Mouse (Mus musculus) midbrain, embryonic 10.5 days (tissue): ENCODE measurements around the gene Cryzl2. TPM values are rescaled to one million over a fixed set of nuclear protein-coding genes. Genes with fewer than 3 reads are reported as not detected.

ENCODE experiments used
- DNase-seq: peaks from one replicate; pipeline ENCODE4 v3.0.0-alpha.2; 2017; ENCODE audit warnings: low spot score
- H3K27ac ChIP-seq: fragments of 300-500 bp; sonication (generic); replicated peaks from 2 replicates; pipeline ENCODE4 v1.5.1; 2016; ENCODE audit warnings: mild to moderate bottlenecking
- H3K27me3 ChIP-seq: fragments of 300-500 bp; sonication (generic); 2 replicates; pipeline ENCODE4 v1.6.1; 2016; ENCODE audit warnings: low read depth, mild to moderate bottlenecking; ENCODE audit not compliant: poor library complexity, severe bottlenecking
- H3K36me3 ChIP-seq: fragments of 300-500 bp; sonication (generic); 2 replicates; pipeline ENCODE4 v1.6.1; 2016; ENCODE audit warnings: mild to moderate bottlenecking, moderate library complexity
- H3K4me1 ChIP-seq: fragments of 300-500 bp; sonication (generic); 2 replicates; pipeline ENCODE4 v1.6.1; 2016
- H3K4me3 ChIP-seq: fragments of 300-500 bp; sonication (generic); 2 replicates; pipeline ENCODE4 v1.5.1; 2016; ENCODE audit warnings: mild to moderate bottlenecking, moderate library complexity
- H3K9me3 ChIP-seq: fragments of 300-500 bp; sonication (generic); replicated peaks from 2 replicates; pipeline ENCODE4 v1.6.1; 2016; ENCODE audit warnings: mild to moderate bottlenecking
- WGBS: fragments of 180-500 bp; shearing (Covaris S2); methylation state at CpG from one replicate; pipeline ENCODE4 v1.1.7; 2016; 5-methylcytosine and 5-hydroxymethylcytosine counted together
- polyA plus RNA-seq: library from polyadenylated mRNA; unstranded; fragments of >200 nt; fragmentation: Nextera tagmentation; extraction: Ambion mirVana; gene quantifications from 2 replicates; pipeline ENCODE4 v1.2.1, GENCODE M21; 2016

Cryzl2 gene
- polyA plus RNA-seq, 1 experiment from 2014 or later, result 6.4 TPM

GRCm38 (mm10) chr1:157427604-157428003, 30.8 kb upstream of the Cryzl2 start:
- no peaks in the 10 kb centered on the region for H3K4me1 ChIP-seq
- WGBS, result 92% methylated on average over 4 of the region's 4 CpGs
- H3K27ac ChIP-seq, result no peak overlapping the region
- no peaks in the 10 kb centered on the region for H3K36me3 ChIP-seq
- DNase-seq, result no peak
- no peak overlapping the region for H3K4me3 ChIP-seq
- H3K9me3 ChIP-seq, result no peaks in the 10 kb centered on the region
- H3K27me3 ChIP-seq, result no peaks in the 10 kb centered on the region

DNA sequence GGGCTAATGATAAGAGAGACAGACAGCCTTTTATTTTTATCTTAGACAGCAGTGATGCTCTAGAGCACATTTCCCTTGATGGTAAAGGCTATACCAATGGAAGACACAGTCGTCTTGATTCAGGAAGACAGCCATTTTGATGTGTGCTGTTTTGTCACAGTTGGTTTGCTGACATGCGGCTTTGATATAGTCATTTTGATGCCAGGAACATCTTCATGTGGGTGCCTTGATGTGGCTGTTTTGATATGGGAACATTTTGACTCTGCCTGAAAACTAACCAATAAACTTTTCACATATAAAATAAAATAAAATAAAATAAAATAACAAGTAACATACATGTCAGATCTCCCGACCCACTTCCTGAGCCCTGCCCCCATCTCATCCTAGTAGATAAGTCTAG, 30.0 kb upstream of the Cryzl2 start:
- Histone ChIP-seq H3K36me3 (no peaks in the 10 kb centered on the region), H3K27me3 (no peaks in the 10 kb centered on the region), H3K4me3 (no peak overlapping the region), H3K4me1 (peaks cover 3% of the 10 kb centered on the region; the same call in 1 of the 2 replicates), H3K9me3 (no peaks in the 10 kb centered on the region), H3K27ac (no peak overlapping the region)
- 93% methylated on average over 3 of the region's 3 CpGs for WGBS
- no peak for DNase-seq

GRCm38 (mm10) chr1:157433316-157433715, 25.1 kb upstream of the Cryzl2 start:
- H3K4me3 ChIP-seq, result no peak overlapping the region
- DNase-seq, result no peak
- no peak overlapping the region for H3K27ac ChIP-seq
- peaks cover 5% of the 10 kb centered on the region; the same call in 1 of the 2 replicates for H3K4me1 ChIP-seq
- H3K27me3 ChIP-seq, result no peaks in the 10 kb centered on the region
- H3K36me3 ChIP-seq, result no peaks in the 10 kb centered on the region
- WGBS, result 39% methylated on average over 3 of the region's 3 CpGs
- H3K9me3 ChIP-seq, result no peaks in the 10 kb centered on the region

DNA sequence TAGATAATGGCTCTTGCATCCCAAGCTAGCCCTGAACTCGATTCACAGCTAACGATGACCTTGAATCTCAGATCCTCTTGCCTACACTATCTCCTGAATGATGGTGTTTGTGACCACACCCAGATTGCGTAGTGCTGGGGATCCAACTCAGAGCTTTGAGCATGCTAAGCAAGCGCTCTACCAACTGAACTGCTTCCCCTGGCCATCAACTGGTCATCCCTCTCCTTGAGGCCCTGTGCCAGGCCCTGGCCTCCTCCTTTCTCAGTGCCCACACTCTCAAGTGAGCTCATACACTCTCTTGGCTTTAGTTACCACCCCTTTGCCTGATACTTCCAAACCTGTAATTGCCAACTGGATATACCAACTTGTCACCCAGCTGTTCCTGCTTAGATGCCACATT, 24.0 kb upstream of the Cryzl2 start:
- no peak overlapping the region for H3K4me3 ChIP-seq
- H3K36me3 ChIP-seq, result no peaks in the 10 kb centered on the region
- 91% methylated on average over 4 of the region's 4 CpGs for WGBS
- H3K27me3 ChIP-seq, result no peaks in the 10 kb centered on the region
- H3K27ac ChIP-seq, result no peak overlapping the region
- no peaks in the 10 kb centered on the region for H3K9me3 ChIP-seq
- no peak for DNase-seq
- H3K4me1 ChIP-seq, result peaks cover 15% of the 10 kb centered on the region

GRCm38 (mm10) chr1:157435926-157436325, 22.5 kb upstream of the Cryzl2 start:
- Histone ChIP-seq H3K9me3 (no peaks in the 10 kb centered on the region), H3K4me3 (no peak overlapping the region), H3K27me3 (no peaks in the 10 kb centered on the region), H3K4me1 (peaks cover 30% of the 10 kb centered on the region), H3K27ac (no peak overlapping the region), H3K36me3 (no peaks in the 10 kb centered on the region)
- 92% methylated on average over 6 of the region's 6 CpGs for WGBS
- no peak for DNase-seq

GRCm38 (mm10) chr1:157438290-157438689, 20.1 kb upstream of the Cryzl2 start:
- peak overlapping the region; percentile 84 for H3K27ac ChIP-seq
- H3K4me3 ChIP-seq, result no peak overlapping the region
- no peaks in the 10 kb centered on the region for H3K27me3 ChIP-seq
- H3K36me3 ChIP-seq, result no peaks in the 10 kb centered on the region
- peaks cover 50% of the 10 kb centered on the region for H3K4me1 ChIP-seq
- 92% methylated on average over 2 of the region's 2 CpGs for WGBS
- DNase-seq, result no peak
- H3K9me3 ChIP-seq, result no peaks in the 10 kb centered on the region

DNA sequence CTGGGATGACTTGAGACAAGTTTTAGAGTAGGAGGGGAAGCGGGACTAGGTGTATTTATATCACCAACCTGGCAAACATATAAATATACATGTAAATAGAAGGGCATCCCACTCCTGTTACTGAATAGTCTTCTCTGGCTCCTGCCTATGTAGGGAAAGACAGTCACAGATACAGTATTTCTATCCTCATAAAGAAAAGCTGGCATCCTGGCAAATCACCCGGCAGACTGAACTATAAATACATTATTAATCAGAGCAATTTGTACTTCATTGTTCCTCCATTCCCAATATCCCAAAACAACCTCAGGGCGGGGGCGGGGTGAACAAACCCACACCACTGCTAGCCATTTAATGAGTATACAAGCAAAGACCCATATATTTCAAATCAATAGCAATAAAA, 19.3 kb upstream of the Cryzl2 start:
- H3K27me3 ChIP-seq, result no peaks in the 10 kb centered on the region
- 85% methylated on average over 4 of the region's 4 CpGs for WGBS
- no peak for DNase-seq
- H3K4me1 ChIP-seq, result peaks cover 55% of the 10 kb centered on the region
- H3K4me3 ChIP-seq, result no peak overlapping the region
- H3K27ac ChIP-seq, result peak overlapping the region; percentile 84
- no peaks in the 10 kb centered on the region for H3K36me3 ChIP-seq
- no peaks in the 10 kb centered on the region for H3K9me3 ChIP-seq

DNA sequence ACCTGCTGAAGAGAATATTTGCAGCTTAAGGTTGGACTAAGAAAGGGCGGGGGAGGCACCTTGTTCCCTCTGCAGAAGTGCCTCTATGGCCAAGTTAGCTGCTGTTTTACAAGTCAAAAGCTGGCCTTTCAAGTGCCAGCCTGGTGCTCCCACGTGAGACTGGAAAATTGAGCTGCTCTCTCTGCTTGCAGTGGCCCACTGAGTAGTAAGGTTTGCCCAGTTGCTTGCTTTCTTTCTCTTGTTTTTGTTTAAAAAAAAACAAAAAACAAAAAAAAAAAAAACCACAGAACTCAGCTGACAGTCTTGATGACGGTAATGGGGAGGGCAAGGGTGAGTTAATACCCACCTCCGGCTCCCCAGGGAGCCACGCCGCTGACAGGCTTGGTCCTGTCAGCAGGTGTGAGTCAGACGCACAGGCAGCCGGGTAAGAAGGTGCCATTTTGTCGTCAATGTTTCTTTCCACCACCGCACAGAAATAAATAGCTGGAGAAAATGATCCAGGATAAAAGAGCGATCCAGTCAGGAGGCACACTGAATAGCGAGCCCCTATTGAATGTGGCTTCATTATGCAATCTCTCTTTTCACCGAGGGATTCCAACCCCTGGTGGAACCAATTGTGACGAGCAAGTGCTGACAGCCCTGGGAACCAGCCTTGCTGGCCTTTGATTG, 18.3 kb upstream of the Cryzl2 start:
- H3K4me3 ChIP-seq, result peak overlapping the region; percentile 38
- peaks cover 65% of the 10 kb centered on the region for H3K4me1 ChIP-seq
- DNase-seq, result peak; percentile 82
- 1% methylated on average over 14 of the region's 14 CpGs for WGBS
- no peaks in the 10 kb centered on the region for H3K36me3 ChIP-seq
- H3K27me3 ChIP-seq, result peaks cover 9% of the 10 kb centered on the region
- H3K27ac ChIP-seq, result peak overlapping the region; percentile 84
- no peaks in the 10 kb centered on the region for H3K9me3 ChIP-seq

GRCm38 (mm10) chr1:157443026-157443722, 15.2 kb upstream of the Cryzl2 start:
- peaks cover 85% of the 10 kb centered on the region for H3K4me1 ChIP-seq
- H3K4me3 ChIP-seq, result peak overlapping the region; percentile 32
- H3K27ac ChIP-seq, result peak overlapping the region; percentile 90
- H3K9me3 ChIP-seq, result no peaks in the 10 kb centered on the region
- DNase-seq, result peak; percentile 64
- H3K36me3 ChIP-seq, result no peaks in the 10 kb centered on the region
- 10% methylated on average over 14 of the region's 14 CpGs for WGBS
- peaks cover 36% of the 10 kb centered on the region for H3K27me3 ChIP-seq

GRCm38 (mm10) chr1:157443723-157444561, 14.4 kb upstream of the Cryzl2 start:
- Histone ChIP-seq H3K4me3 (peak overlapping the region; percentile 32), H3K9me3 (no peaks in the 10 kb centered on the region), H3K4me1 (peaks cover 87% of the 10 kb centered on the region), H3K36me3 (no peaks in the 10 kb centered on the region), H3K27me3 (peaks cover 44% of the 10 kb centered on the region), H3K27ac (peak overlapping the region; percentile 90)
- WGBS, result 15% methylated on average over 19 of the region's 19 CpGs
- no peak for DNase-seq

DNA sequence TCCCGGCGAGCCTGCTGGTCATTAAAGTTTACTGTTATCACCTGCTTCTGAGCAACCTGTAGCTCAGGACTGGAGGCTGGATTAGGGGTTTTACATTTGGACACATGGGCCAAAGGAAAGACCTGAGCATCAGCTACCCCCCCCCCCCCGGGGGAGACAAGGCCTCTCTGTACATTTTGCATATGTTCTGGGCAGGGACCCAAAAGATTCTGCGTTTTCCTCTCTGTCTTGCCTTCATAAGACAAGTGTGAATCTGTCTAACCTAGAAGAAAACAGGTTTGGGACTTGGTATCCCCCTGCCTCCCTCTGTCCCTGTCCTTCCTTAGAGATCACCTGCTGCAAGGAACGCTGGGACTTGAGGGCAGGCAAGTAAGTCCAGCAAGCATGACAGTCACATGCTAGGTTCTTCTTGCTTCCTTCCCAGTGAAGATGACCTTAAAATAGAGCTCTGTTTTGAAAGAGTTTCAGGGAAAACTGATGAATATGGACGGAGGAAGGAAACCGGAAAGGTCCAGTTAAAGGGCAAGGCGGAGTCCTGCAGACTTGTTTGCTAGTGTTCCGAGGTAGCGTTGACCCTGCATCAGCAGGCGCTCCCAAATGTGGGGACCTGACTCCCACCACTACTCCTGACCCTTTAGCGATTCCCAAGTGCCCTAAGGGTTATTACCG, 13.6 kb upstream of the Cryzl2 start:
- no peak for DNase-seq
- no peak overlapping the region for H3K4me3 ChIP-seq
- H3K9me3 ChIP-seq, result no peaks in the 10 kb centered on the region
- peaks cover 85% of the 10 kb centered on the region for H3K4me1 ChIP-seq
- 62% methylated on average over 13 of the region's 13 CpGs for WGBS
- peaks cover 52% of the 10 kb centered on the region for H3K27me3 ChIP-seq
- H3K36me3 ChIP-seq, result no peaks in the 10 kb centered on the region
- H3K27ac ChIP-seq, result peak overlapping the region; percentile 90

DNA sequence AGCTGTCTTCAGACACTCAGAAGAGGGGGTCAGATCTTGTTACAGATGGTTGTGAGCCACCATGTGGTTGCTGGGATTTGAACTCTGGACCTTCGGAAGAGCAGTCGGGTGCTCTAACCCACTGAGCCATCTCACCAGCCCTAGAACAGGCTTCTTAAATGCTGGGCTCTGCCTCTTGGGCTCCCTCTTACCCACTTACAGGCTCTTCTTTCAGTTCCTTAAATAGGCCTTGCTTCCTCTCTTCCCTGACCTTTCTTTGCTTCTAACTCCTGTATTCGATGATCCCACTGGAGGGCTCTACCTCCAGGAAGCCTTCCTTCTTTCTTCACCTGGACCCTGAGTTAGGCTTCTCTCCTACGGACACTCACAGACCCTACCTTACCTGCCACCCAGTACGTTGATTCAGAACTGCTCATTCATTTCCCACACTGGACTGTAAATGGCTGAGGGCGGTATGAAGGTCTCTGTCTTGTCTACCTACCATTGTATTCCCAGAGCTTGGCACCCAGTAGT, 12.9 kb upstream of the Cryzl2 start:
- WGBS, result 90% methylated on average over 6 of the region's 6 CpGs
- H3K36me3 ChIP-seq, result no peaks in the 10 kb centered on the region
- no peaks in the 10 kb centered on the region for H3K9me3 ChIP-seq
- DNase-seq, result no peak
- H3K4me3 ChIP-seq, result no peak overlapping the region
- H3K27me3 ChIP-seq, result peaks cover 57% of the 10 kb centered on the region
- H3K27ac ChIP-seq, result 0 out of 2 replicates have a peak overlapping the region, but pooled peaks have one; percentile 20
- peaks cover 85% of the 10 kb centered on the region for H3K4me1 ChIP-seq
